Mouse (Mus musculus) spleen, postnatal 14 days (tissue): Measurements from ENCODE around the gene 1520401A03Rik.

ENCODE experiments used
- DNase-seq, 2 experiments: peaks; one replicate each; pipeline ENCODE4 v3.0.0; 2021 to 2022; ENCODE audit warnings: low spot score in 2 of 2

Gene 1520401A03Rik

GRCm38 (mm10) chr17:23742941-23743340, 20.4 kb upstream of the 1520401A03Rik start:
- DNase-seq: no peak

DNA sequence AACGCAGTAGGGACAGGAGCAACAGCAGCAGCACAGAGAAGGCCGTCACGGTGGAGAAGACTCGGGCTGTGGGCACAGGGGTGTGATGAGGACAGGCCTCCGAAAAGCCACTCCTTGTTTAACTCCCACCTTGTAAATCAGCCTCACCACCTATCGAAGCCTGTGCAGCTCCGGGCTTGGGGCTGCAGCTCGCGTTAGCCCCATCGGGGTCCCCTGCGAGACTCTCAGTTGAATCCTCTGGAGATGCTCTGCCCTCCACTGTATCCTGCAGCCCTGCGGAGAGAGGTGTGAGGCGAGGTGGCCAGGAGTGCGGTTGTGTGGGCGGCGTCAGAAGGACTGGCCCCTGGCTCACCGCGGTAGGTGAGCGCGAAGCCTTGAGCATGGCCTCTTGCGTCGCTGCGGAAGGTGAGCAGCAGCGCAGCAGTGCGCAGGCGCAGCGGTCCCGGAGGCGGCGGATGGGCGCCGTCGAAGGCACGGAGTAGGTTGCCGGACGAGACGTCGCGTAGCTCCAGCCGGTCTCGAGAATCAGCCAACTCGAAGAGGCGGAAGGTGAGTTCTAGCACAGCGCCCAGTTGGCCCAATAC, 19.7 kb upstream of the 1520401A03Rik start:
- peak in 1 of 2 experiments; percentile 41 for DNase-seq

DNA sequence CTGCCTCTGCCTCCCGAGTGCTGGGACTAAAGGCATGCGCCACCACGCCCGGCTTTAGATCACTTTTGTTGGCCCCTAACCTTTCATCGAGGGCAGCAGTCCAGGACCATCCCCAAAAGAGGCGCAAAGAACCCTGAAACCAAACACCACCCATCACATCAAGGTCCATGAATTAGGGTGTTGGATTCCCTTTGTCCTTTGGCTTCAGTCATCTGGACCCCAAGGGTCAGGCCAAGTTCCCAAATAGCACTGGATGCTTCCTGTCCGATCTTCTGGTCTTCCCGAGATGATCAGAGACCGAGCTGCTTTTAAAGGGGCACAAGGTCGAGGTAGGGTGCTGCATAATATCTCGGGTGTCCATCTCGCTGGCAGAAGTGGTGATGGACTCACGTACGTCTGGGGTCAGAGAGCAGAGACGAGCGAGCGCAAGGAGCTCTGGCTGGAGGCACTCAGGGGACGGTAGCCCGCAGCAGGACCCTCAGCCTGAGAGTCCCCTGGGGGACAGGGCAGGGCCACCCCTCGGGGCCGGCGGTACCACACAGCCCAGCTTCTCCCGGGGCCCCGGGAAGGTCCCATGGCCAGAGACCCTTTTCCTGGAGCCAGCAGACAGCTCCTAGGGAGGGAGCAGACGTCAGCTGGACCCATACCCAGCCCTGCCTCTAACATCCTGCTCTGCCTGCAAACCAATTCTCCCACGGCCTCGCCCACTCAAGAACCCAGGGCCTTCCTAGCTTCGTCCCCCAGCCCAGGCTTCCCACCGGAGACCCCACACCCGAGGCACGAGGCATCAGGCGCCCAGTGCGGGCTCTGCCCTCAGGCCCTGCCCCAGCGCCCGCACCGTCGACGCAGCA, 19.0 kb upstream of the 1520401A03Rik start:
- no peak for DNase-seq

- peak in 1 of 2 experiments; percentile 28 for DNase-seq
Observed at GRCm38 (mm10) chr17:23740598-23741021, 18.0 kb upstream of the 1520401A03Rik start, which contains the start of gene Paqr4. TSS of gene Paqr4 (minus strand) at chr17:23740867.

- DNase-seq: peak; percentile 71 to 76
Observed at GRCm38 (mm10) chr17:23740136-23740584, 17.6 kb upstream of the 1520401A03Rik start.

- peak in 1 of 2 experiments; percentile 21 for DNase-seq
Observed at GRCm38 (mm10) chr17:23739202-23740135, 16.9 kb upstream of the 1520401A03Rik start.

GRCm38 (mm10) chr17:23738836-23739201, 16.2 kb upstream of the 1520401A03Rik start:
- DNase-seq: no peak

GRCm38 (mm10) chr17:23737493-23738445, 15.2 kb upstream of the 1520401A03Rik start:
- no peak for DNase-seq

DNA sequence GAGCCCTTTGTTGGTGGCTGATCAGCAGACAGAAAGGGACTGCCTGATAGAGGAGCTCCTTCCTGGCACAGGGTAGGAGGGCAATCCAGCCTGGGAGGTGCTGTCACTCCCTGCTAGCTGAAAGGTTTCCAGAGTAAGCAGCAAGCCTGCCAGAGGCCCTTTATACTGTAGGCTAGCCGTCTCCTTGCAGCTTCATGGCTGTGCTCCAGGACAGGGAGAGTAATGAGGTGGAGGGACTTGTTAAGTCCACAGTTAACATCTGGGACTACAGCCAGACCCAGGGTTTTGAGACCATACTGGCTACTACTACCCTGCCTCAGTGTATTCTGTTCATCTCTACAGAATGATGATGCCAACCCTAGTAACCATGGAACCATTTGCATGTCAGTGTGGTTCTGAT, 11.8 kb upstream of the 1520401A03Rik start:
- DNase-seq: no peak

- DNase-seq: no peak
Observed at GRCm38 (mm10) chr17:23730441-23730840, 7.9 kb upstream of the 1520401A03Rik start.

GRCm38 (mm10) chr17:23726758-23727142, 4.2 kb upstream of the 1520401A03Rik start:
- peak in 1 of 2 experiments; percentile 46 for DNase-seq

DNA sequence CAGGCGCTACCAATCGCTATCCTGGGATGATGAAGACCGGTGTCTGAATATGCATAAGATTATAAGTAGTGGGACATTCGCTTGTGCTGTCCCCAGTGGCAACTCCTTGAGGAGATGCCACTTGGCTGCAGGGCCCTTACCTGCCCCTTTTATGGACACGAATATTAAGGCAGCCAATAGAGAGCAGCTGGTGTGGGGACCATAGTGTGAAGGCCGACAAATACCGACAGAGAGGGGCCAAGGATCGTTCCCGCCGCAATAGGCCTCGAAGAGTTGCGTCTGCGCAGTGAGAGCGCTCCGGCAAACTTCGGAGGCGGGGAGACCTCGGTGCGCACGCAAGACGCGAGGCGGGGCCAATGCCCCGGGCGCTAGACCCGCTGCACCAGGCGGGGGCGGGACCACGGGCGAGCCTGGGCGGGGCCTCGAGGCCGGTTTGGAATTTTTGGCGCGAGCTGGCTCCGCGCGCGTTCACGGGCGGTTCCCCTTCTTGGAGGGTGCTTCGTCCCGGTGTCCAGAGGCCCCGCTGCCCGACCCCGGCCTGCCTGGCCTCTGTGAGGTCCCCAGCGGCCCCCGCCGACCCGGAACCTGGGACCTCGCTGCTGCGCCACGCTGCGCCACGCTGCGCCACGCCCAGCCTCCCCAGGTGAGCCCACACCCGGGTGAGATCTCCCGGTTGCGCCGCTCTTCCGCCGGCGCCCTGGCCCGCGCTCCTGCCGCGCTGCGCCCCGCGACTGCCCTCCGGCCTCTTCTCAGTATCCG, 3.6 kb upstream of the 1520401A03Rik start, which contains the start of gene Pkmyt1:
Gene Pkmyt1 (plus strand): TSS at position 338 of the 759 bp plus-strand sequence.
- peak; percentile 93 to 95 for DNase-seq

- DNase-seq: no peak
Observed at GRCm38 (mm10) chr17:23725477-23725876, 2.9 kb upstream of the 1520401A03Rik start.

GRCm38 (mm10) chr17:23721886-23722285, 697 bp downstream of the 1520401A03Rik start:
- DNase-seq: no peak

DNA sequence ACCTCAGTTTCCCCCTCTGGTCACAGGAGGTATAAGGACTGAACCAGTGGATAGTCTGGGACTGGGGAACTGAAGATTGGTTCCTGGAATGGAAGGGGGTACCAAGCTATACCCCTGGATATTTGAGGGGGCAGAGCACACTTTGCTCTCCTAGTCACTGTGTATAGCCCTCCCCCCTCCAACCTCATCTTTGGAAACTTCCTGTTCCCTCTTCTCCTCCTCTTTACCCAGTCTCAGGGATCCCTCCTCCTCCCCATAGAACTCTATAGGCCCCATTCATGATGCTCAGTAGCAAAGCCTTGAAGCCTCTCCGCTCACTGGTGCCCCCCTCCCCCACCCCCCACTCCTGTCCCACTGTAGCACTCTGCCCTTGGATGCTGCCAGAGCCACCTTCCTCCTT, 3.1 kb downstream of the 1520401A03Rik start:
- DNase-seq: no peak

- no peak for DNase-seq
Observed at GRCm38 (mm10) chr17:23717003-23717402, 5.6 kb downstream of the 1520401A03Rik start.

DNA sequence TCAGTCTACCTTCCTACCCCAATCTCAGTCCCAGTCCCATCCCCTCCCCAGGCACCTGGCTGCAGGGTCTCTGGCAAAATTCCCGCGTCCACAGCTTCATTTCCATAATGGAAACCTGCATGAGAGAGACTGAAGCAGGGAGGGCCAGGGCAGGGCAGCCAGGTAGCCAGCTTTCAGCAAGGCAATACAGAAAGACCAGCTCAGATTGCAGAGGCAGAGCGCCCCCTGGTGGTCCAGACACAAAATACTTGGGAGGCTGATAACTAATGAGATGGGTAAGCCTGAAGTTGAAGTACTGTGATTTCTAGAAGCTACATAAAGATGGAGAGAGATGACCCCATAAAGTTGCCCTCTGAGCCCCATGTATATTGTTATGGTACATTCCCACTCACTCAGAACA, 16.4 kb downstream of the 1520401A03Rik start:
- peak; percentile 47 to 69 for DNase-seq

DNA sequence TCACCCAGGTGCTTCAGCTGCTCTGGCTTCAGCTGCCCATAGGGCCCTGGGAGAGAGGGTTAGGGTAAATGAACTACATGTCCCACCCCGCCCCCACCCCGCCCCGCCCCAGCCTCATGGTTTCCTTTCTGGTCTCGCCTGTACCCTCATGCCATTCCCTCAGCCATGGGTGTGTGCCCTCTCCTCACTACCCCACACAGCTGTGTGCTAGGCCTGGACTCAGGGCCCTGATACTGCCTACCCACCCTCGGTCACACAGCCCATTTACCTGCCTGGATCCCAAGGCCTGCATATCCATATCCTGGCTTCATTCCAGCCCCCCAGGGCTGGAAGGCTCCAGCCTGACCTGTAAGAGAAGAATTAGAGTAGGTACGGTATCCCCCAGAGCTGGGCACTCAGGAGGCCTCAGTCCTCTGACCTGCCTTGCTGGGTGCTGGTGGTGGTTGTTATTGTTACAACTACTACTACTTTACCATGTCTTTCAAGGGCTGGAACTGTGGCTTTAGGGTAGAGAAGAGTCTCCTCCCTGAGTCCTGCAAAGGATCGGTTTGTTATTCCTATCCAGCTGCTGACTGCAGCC, 17.0 kb downstream of the 1520401A03Rik start:
- DNase-seq: no peak

DNA sequence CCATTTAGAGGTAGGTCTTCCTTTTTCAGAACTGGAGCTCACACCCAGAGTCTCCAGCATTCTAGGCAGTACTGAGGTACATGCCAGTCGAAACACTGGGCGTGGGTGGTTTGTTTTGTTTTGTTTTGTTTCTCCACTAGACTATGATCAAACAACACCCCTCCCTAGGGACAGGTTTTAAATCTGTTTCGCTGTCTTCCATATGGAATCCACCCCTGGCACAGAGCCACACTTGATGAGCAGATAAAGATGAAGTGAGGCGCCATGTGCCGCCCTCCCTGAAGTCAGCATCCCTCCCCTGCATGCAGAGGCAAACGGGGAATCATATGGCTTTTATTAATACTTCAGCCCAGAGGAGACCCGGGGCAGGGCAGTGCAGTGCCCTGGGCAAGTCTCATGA, 17.8 kb downstream of the 1520401A03Rik start:
- DNase-seq: no peak
